Mouse (Mus musculus): Measurements from ENCODE around the gene Zcchc10. TPM values are rescaled to one million over a fixed set of nuclear protein-coding genes. Genes with fewer than 3 reads are reported as not detected.
"Not testable (repeated sequence)": the region's sequence is repeated elsewhere in the genome, so short reads cannot be mapped to it uniquely, and the experiment has no call there.

Gene Zcchc10
- polyA plus RNA-seq, 1 experiment from 2014 or later, result 15.7 TPM

- H3K4me2 ChIP-seq; H3K27me3 ChIP-seq (replicated peaks); ATAC-seq (ENCODE audit: low FRiP score); H3K4me1 ChIP-seq; H3K36me3 ChIP-seq; H3K27ac ChIP-seq (replicated peaks); H3K4me3 ChIP-seq (replicated peaks); H3K9me3 ChIP-seq (replicated peaks); H3K9ac ChIP-seq (replicated peaks): not testable (repeated sequence)
- WGBS, result 96% methylated on average over 13 of the region's 13 CpGs
Observed at GRCm38 (mm10) chr11:53319867-53320266, 4.6 kb upstream of the Zcchc10 start.

- Histone ChIP-seq H3K9ac (replicated peaks) (no peak overlapping the region), H3K4me3 (replicated peaks) (no peak overlapping the region), H3K27me3 (replicated peaks) (no peaks in the 10 kb centered on the region), H3K36me3 (peaks cover 46% of the 10 kb centered on the region), H3K9me3 (replicated peaks) (no peaks in the 10 kb centered on the region), H3K4me2 (no peak overlapping the region), H3K27ac (replicated peaks) (no peak overlapping the region), H3K4me1 (peaks cover 9% of the 10 kb centered on the region)
- WGBS, result 94% methylated on average over 7 of the region's 7 CpGs
- no peak for ATAC-seq (ENCODE audit: low FRiP score)
Observed at GRCm38 (mm10) chr11:53330325-53330724, 5.8 kb downstream of the Zcchc10 start.

- Histone ChIP-seq H3K36me3 (peaks cover 46% of the 10 kb centered on the region), H3K9me3 (replicated peaks) (no peaks in the 10 kb centered on the region), H3K4me1 (peaks cover 1% of the 10 kb centered on the region; the same call in 1 of the 2 replicates), H3K9ac (replicated peaks) (no peak overlapping the region), H3K27ac (replicated peaks) (no peak overlapping the region), H3K4me2 (no peak overlapping the region), H3K4me3 (replicated peaks) (no peak overlapping the region), H3K27me3 (replicated peaks) (no peaks in the 10 kb centered on the region)
- 97% methylated on average over 6 of the region's 6 CpGs for WGBS
- no peak for ATAC-seq (ENCODE audit: low FRiP score)
Observed at GRCm38 (mm10) chr11:53331121-53331520, 6.6 kb downstream of the Zcchc10 start.

GRCm38 (mm10) chr11:53332076-53332680 is 7.7 kb downstream of the Zcchc10 start:
- Histone ChIP-seq H3K36me3 (peaks cover 45% of the 10 kb centered on the region), H3K9ac (replicated peaks) (no peak overlapping the region), H3K9me3 (replicated peaks) (no peaks in the 10 kb centered on the region), H3K4me1 (no peaks in the 10 kb centered on the region), H3K27ac (replicated peaks) (no peak overlapping the region), H3K4me3 (replicated peaks) (no peak overlapping the region), H3K4me2 (no peak overlapping the region), H3K27me3 (replicated peaks) (no peaks in the 10 kb centered on the region)
- no peak for ATAC-seq (ENCODE audit: low FRiP score)
- 93% methylated on average over 14 of the region's 14 CpGs for WGBS

- Histone ChIP-seq H3K4me2 (no peak overlapping the region), H3K4me1 (no peaks in the 10 kb centered on the region), H3K9me3 (replicated peaks) (no peaks in the 10 kb centered on the region), H3K36me3 (peaks cover 18% of the 10 kb centered on the region), H3K9ac (replicated peaks) (no peak overlapping the region), H3K27me3 (replicated peaks) (no peaks in the 10 kb centered on the region), H3K27ac (replicated peaks) (no peak overlapping the region), H3K4me3 (replicated peaks) (no peak overlapping the region)
- no peak for ATAC-seq (ENCODE audit: low FRiP score)
- WGBS, result 33% methylated on average over 3 of the region's 3 CpGs
Observed at GRCm38 (mm10) chr11:53335505-53336181, 11.2 kb downstream of the Zcchc10 start.

- Histone ChIP-seq H3K36me3 (peaks cover 13% of the 10 kb centered on the region), H3K4me3 (replicated peaks) (no peak overlapping the region)
Observed at GRCm38 (mm10) chr11:53336182-53336571, 11.7 kb downstream of the Zcchc10 start.

GRCm38 (mm10) chr11:53336924-53337323 is 12.4 kb downstream of the Zcchc10 start:
- H3K9ac ChIP-seq (replicated peaks), result no peak overlapping the region
- no peaks in the 10 kb centered on the region for H3K9me3 ChIP-seq (replicated peaks)
- H3K27ac ChIP-seq (replicated peaks), result no peak overlapping the region
- H3K4me3 ChIP-seq (replicated peaks), result no peak overlapping the region
- no peaks in the 10 kb centered on the region for H3K4me1 ChIP-seq
- H3K4me2 ChIP-seq, result no peak overlapping the region
- 79% methylated on average over 1 of the region's 1 CpGs for WGBS
- no peak for ATAC-seq (ENCODE audit: low FRiP score)
- H3K27me3 ChIP-seq (replicated peaks), result no peaks in the 10 kb centered on the region
- H3K36me3 ChIP-seq, result peaks cover 6% of the 10 kb centered on the region

More at GRCm38 (mm10) chr11:53336182-53336571, 11.7 kb downstream of the Zcchc10 start:
- no peak overlapping the region for H3K4me2 ChIP-seq
- H3K9me3 ChIP-seq (replicated peaks), result no peaks in the 10 kb centered on the region
- H3K4me1 ChIP-seq, result no peaks in the 10 kb centered on the region
- H3K9ac ChIP-seq (replicated peaks), result no peak overlapping the region
- H3K27me3 ChIP-seq (replicated peaks), result no peaks in the 10 kb centered on the region
- no peak for ATAC-seq (ENCODE audit: low FRiP score)
- no peak overlapping the region for H3K27ac ChIP-seq (replicated peaks)

GRCm38 (mm10) chr11:53337684-53338083 is 13.2 kb downstream of the Zcchc10 start:
- Histone ChIP-seq H3K9me3 (replicated peaks) (no peaks in the 10 kb centered on the region), H3K27ac (replicated peaks) (no peak overlapping the region), H3K4me1 (no peaks in the 10 kb centered on the region), H3K36me3 (no peaks in the 10 kb centered on the region), H3K9ac (replicated peaks) (no peak overlapping the region), H3K27me3 (replicated peaks) (no peaks in the 10 kb centered on the region), H3K4me2 (no peak overlapping the region), H3K4me3 (replicated peaks) (no peak overlapping the region)
- ATAC-seq (ENCODE audit: low FRiP score), result no peak
- WGBS, result 78% methylated on average over 8 of the region's 8 CpGs

- H3K4me1 ChIP-seq; H3K36me3 ChIP-seq; H3K27ac ChIP-seq (replicated peaks); H3K9ac ChIP-seq (replicated peaks); H3K4me2 ChIP-seq; H3K27me3 ChIP-seq (replicated peaks); H3K4me3 ChIP-seq (replicated peaks); H3K9me3 ChIP-seq (replicated peaks); ATAC-seq (ENCODE audit: low FRiP score): not testable (repeated sequence)
- WGBS, result 91% methylated on average over 10 of the region's 10 CpGs
Observed at GRCm38 (mm10) chr11:53341019-53341418, 16.5 kb downstream of the Zcchc10 start.

- Histone ChIP-seq H3K27ac (replicated peaks) (no peak overlapping the region), H3K36me3 (no peaks in the 10 kb centered on the region), H3K27me3 (replicated peaks) (no peaks in the 10 kb centered on the region), H3K9me3 (replicated peaks) (no peaks in the 10 kb centered on the region), H3K4me3 (replicated peaks) (no peak overlapping the region), H3K4me1 (no peaks in the 10 kb centered on the region), H3K9ac (replicated peaks) (no peak overlapping the region), H3K4me2 (no peak overlapping the region)
- ATAC-seq (ENCODE audit: low FRiP score), result no peak
- 64% methylated on average over 5 of the region's 5 CpGs for WGBS
Observed at GRCm38 (mm10) chr11:53342711-53343110, 18.2 kb downstream of the Zcchc10 start.

GRCm38 (mm10) chr11:53345328-53345727 is 20.8 kb downstream of the Zcchc10 start:
- no peak overlapping the region for H3K9ac ChIP-seq (replicated peaks)
- no peak overlapping the region for H3K27ac ChIP-seq (replicated peaks)
- H3K4me2 ChIP-seq, result no peak overlapping the region
- H3K4me1 ChIP-seq, result no peaks in the 10 kb centered on the region
- no peaks in the 10 kb centered on the region for H3K9me3 ChIP-seq (replicated peaks)
- no peak for ATAC-seq (ENCODE audit: low FRiP score)
- no peak overlapping the region for H3K4me3 ChIP-seq (replicated peaks)
- H3K36me3 ChIP-seq, result no peaks in the 10 kb centered on the region
- 37% methylated on average over 5 of the region's 5 CpGs for WGBS
- H3K27me3 ChIP-seq (replicated peaks), result no peaks in the 10 kb centered on the region

GRCm38 (mm10) chr11:53345738-53346137 is 21.3 kb downstream of the Zcchc10 start:
- H3K4me1 ChIP-seq, result no peaks in the 10 kb centered on the region
- H3K4me3 ChIP-seq (replicated peaks), result no peak overlapping the region
- H3K9me3 ChIP-seq (replicated peaks), result no peaks in the 10 kb centered on the region
- no peak overlapping the region for H3K9ac ChIP-seq (replicated peaks)
- no peak overlapping the region for H3K4me2 ChIP-seq
- no peak for ATAC-seq (ENCODE audit: low FRiP score)
- H3K36me3 ChIP-seq, result no peaks in the 10 kb centered on the region
- no peaks in the 10 kb centered on the region for H3K27me3 ChIP-seq (replicated peaks)
- 64% methylated on average over 2 of the region's 2 CpGs for WGBS
- no peak overlapping the region for H3K27ac ChIP-seq (replicated peaks)

Data from neural tube, embryonic 15.5 days (tissue).